Mouse (Mus musculus) retina, postnatal 7 days (tissue): ENCODE results near the gene Myt1l.
A peak's percentile ranks its signal among the peaks of the same experiment; 100 is the strongest.

ENCODE experiments used
- DNase-seq: peaks from one replicate; pipeline ENCODE4 v3.0.0-alpha.2; 2012; ENCODE audit warnings: low read depth, low spot score

Gene Myt1l

GRCm38 (mm10) chr12:29897533-29898085 lies 369.4 kb downstream of the Myt1l start:
- no peak for DNase-seq

DNA sequence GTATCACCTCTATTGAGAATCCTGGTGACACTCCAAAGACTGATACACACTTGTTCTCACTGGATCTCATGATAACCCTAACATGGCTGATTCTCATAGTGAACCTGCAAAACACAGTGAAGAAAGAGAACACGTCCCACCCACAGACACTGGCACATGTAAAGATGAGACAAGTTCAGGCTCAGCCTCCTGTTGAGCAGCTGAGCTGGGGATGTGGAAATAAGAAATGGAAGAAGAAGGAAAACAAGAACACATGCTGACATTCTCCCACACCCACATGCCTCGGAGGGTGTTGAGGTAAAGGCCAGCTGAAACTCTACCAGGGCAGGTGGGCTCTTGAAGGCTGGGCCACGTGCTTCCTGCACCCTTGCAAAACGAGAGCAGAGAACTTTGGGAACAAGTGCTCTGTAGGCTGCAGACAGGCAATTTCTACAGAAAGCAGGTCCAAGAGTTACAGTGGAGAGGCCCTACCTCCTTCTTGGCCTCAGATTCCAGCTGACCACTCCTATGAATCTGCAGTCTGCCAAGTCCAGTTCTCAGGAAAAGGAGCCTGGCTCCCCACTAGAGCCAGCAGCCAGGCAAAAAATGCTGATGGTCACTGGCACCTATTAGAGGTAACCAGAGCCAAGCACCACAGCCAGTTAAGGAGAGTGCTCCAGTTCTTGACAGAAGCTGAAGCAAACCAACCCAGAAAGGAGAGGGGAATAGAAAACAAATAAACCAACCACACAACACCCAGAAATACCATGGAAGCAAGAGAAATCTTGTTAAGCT lies 376.1 kb downstream of the Myt1l start:
- DNase-seq, result no peak

DNA sequence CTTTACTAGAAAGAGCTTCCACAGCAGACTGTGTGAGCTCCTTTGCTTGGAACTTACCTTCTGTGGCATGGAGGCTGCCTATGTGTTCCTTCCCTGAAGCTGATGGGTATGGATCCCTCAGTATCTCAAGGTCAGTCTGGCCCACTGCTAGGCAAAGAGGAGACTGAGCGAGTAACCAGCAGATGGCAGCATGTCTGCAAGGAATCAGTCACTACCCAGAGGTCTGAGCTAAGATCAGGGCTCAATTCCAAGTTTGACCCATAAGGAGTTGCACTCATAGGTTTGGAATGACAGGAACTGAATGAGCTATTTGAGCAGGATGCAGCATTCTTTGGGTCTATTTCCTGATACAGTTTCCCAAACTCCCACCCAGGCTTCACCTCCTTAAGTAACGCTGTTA lies 378.9 kb downstream of the Myt1l start:
- DNase-seq, result peak; percentile 19

- no peak for DNase-seq
Observed at GRCm38 (mm10) chr12:29916139-29916538, 388.0 kb downstream of the Myt1l start.

DNA sequence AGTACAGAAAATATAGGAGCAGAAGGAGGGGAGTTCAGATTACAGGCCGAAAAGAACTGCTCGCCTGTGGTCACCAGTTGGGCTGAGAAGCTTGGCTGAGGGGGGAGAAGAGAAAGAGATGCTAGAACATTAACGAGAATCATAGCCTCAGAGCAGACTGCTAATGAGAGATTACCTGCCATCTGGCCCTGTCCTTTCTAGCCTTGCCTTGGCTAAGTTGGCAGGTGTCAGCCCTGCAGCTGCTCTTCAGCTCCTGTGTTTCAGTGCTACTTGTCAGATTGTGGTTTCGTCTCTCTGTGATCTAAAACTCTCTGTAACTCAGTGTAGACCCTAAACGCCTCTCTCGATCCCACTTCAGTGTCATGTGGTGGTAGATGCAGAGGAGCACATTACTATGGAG lies 388.6 kb downstream of the Myt1l start:
- DNase-seq, result peak; percentile 17

GRCm38 (mm10) chr12:29920298-29920697 lies 392.1 kb downstream of the Myt1l start:
- DNase-seq, result no peak

DNA sequence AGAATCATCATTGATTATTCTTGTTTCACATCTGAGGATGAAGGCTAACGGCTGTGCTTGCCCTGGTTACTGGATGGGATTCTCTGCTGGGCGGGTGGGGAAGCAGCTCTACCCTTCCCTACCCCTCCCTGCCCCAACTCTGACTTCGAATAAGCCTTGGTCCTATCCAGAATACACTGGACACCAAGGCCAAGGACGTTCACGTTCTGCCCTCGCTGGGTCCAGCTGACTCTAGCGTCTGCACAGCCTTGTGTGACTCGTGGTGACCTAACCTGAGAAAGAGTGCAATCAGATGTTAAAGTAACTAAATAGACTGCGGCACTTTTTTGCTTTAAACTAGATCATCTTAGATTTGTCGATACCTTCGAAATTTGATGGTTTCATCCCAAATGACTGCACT lies 393.3 kb downstream of the Myt1l start:
- DNase-seq, result no peak

GRCm38 (mm10) chr12:29926896-29927295 lies 398.7 kb downstream of the Myt1l start:
- DNase-seq, result peak; percentile 43

DNA sequence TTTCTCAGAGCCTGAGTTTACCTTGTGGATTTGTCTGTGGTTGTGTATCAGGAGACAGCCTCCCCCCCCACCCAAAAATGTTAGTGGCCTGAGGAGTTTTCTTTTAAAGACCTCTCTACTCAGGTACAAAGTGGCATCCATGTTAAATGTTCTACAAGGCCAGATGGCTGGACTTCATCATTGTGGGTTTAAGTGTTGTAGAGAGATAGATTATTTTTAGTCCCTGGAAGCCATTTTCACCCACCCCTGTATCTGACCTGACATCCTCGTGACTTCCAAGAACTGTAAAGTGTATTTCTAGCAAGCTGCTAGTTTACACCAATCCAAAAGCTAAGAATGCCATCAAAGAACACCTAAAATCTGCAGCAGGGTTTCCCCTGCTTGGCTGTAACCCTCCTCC lies 402.4 kb downstream of the Myt1l start:
- no peak for DNase-seq

DNA sequence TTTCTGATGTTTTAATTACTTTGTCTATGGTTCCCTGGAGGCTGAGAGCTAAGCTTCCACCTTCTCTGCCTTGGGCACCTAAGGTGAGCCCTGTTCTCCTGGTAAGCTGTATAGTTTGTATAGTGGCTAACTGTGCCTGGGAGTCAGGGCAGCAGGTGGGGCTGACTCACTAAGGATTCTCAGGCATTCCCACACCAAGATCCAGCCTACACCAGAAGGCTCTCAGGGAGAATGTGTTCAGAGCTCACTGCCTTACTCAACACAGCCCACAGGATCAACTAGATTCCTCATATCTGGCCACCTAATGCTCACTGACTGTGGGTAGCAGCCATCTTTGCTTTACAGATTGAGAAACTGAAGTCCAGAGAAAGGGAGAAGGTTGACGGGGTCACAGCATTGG lies 404.8 kb downstream of the Myt1l start:
- no peak for DNase-seq

- no peak for DNase-seq
Observed at GRCm38 (mm10) chr12:29933501-29933900, 405.3 kb downstream of the Myt1l start.

DNA sequence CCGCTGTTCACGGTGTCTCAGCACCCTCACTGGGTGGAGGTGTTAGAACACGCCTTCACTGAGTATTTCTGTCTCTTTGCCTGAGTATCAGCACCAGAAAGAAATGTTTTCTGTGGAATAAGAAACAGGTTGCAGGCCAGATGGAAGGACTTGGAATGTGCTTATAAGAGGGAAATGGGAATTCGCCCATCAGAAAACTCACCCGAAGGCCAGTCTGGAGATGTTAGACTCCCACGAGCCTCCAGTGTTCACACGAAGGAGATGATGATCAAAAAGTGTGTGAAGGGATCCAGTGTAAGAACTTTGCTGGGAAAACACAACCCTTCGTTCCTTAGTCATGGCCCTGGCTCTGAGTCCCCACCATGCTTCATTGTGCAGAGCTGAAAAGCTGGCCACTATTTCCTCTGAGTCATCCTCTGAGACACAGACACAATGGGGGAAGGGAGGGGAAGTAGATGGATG lies 406.0 kb downstream of the Myt1l start:
- no peak for DNase-seq

- no peak for DNase-seq
Observed at GRCm38 (mm10) chr12:29937308-29937707, 409.1 kb downstream of the Myt1l start, which contains the start of gene Pxdn. Pxdn (plus strand) TSS chr12:29937608.

- DNase-seq, result peak; percentile 36
Observed at GRCm38 (mm10) chr12:29937851-29938375, 409.7 kb downstream of the Myt1l start.

DNA sequence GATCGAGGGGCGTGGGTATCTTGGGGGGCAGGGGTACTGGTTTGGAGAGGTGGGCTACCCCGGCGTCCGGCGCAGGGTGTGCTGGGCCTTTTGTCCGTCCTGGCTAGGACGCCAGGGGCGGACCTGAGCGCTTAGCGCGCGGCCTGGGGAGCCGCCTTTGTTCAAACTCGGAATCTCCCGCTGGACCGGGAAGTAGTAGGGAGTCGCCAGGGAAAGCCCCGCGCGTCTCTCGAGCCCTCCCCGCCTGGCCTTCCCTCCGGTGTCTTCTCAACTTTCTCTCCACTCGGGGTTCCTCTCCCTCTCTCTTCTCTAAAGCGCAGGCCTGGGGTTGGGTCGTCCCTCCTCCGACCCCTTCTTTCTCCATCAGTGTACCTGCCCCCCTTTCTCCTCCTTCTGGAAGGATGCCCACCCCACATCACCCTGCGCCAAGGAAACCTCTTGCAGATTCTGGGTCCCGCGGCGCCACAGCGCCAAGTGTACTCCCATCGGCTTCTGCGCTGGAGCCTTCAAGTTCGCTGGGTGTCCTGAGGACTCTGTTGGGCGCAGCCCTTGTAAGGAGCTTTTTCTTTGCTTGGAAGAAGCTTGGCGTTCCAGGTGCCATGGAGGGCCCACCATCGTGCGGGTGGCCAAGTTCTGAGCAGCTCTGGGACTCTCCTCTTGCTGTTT lies 410.3 kb downstream of the Myt1l start:
- DNase-seq, result no peak

DNA sequence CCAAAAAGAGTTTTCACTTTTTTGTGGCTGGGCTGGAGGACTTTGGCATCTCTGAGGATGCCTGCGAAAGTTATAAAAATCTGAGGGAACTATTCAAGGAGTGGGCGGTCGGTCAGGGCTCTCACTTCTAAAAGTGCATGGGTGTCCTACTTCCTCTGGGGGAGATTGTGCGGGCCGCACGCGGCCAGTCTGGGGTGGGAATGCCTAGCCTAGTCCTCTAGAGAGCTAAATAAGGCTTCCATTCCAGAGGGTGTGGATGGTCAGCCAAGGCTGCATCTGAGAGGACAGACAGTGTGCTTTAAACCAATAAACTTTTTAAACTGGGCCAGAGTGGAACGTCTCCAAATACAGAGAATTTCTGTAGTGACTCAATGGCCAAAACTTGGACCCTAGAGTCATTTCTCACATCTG lies 411.1 kb downstream of the Myt1l start:
- no peak for DNase-seq

DNA sequence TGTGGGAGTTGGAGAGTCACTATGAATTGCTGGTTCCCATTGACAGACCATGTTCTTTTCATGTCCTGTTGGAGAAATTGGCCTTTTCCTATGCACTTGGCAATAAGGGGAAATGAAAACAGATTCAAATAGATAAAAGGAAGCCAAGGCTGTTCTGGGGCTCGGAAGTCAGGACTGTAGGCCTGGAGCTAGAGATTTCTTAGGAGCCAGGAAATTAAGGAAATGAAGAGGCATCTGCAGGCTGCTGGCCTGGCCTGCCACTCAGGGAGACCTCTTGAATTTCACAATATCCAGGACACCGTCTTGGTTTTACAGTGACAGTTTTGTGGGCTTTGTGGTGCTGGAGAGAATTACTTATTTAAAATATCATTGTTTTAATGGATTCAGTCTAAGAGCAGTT lies 414.3 kb downstream of the Myt1l start:
- DNase-seq, result no peak

DNA sequence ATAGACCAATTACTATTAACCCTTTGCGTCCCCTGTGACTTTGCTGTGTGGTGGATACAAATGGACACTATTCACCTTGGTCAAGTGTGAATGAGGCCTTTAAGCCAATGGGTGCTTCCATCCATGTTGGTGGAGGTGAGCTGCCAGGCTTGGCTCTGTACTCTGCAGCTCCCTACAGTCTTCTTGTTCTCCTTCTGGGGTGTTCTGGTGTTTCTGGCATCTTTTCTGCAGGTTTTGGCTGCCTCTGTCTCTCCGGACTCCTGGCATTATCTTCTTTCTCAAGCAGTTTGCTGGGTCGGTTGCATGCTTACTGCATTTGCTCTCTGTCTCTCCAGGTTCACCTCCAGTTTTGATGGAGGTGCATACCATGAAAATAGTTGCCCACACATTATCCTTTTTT lies 416.5 kb downstream of the Myt1l start:
- no peak for DNase-seq

DNA sequence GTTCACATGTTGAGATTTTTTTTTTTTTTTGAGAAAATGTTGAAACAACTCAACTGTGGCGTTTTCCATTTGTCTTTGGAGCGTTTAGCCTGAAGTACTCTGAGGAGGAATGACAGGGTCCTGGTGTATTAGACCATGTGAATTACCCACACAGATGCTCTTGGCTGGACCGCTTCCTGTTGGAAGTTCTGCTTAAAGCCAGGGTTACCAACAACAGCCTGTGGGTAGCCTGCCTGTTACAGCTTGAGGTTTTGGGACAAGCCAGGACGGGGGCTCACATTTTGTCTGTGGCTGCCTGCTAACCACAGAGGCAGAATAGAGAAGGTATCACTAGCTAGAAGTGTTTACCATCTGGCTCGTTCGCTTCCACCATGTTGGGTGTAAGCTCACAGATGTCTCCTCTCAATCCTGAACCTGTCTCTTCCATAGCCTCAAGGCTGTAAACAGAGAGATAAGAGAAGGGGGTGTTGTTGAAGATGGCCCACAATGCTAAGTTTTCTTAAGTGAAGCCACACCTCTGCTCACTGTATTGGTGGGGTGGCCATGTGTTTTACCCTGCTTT lies 417.1 kb downstream of the Myt1l start:
- no peak for DNase-seq

DNA sequence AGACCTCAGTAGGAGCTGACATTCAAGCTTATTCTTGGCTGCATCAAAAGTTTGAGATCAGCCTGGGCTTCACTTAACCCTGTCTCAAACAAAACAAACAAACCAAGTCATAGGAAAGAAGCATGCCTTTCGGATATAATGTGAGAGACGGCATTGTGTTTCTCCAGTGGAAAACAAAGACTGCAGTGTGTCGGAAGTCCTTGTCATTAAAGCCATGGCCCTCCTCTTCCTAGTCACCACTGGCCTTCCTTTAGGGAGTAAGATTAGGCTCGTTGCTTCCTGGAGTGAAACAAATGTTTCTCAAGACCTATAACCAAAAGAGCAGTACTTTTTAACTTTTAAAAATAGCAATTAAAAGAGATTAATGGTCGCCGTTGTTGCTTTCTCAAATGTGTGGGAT lies 422.9 kb downstream of the Myt1l start:
- DNase-seq, result no peak

DNA sequence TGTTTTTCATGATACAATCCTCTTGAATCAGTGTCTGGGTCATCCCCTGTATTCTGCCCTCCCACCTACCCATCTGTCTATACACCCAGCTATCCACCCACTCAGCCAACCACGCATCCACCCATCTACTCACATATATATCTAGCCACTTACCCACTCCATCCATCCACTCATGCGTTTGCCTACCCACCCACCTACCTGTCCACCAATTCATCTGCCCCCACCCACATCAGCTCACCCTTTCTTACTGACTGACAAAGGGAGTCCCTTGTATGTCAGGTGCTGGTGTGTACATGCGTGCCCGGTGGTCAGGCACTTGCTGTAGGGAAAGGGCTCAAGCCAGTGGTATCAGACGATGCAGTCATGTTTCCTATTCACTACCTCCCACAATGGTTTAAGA lies 423.3 kb downstream of the Myt1l start:
- no peak for DNase-seq

DNA sequence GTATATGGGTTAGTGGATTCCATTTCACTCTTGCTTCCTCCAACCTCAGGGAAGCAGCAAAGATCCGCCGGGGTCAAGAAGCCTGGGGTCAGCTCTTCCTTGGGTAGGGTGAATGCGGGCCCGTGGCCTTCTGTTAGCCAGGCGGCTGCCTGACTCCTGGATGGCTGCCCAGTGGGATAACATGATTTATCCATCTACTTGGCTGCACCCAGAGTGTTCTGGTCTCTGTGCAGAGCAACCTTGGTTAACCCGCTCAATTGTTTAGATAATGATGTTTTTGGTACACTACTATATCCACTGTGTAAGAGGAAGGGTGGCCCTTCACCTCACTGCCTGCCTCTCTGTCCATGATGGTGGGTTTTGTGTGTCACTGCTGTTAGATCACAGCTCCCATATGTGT lies 423.9 kb downstream of the Myt1l start:
- no peak for DNase-seq
